Mouse (Mus musculus) MEL (cell line): Measurements from ENCODE around the gene Rxra.

Source experiments
- EP300 ChIP-seq, 2 experiments: IDR thresholded peaks; 2 replicates each; pipeline ENCODE4 v1.6.1; 2011; ENCODE audit warnings: improper control_type of control experiment in 2 of 2, low read length in 2 of 2, low read depth in 1 of 2, mild to moderate bottlenecking in 1 of 2
- HCFC1 ChIP-seq: IDR thresholded peaks from 2 replicates; pipeline ENCODE4 v1.6.1; 2012; ENCODE audit warnings: low read depth, mild to moderate bottlenecking, inconsistent platforms, low read length, improper control_type of control experiment, moderate library complexity
- MAFK ChIP-seq: IDR thresholded peaks from 2 replicates; pipeline ENCODE4 v1.6.1; 2011; ENCODE audit warnings: low read depth, mild to moderate bottlenecking, low read length, improper control_type of control experiment, borderline replicate concordance
- NELFE ChIP-seq: IDR thresholded peaks from 2 replicates; pipeline ENCODE4 v1.6.1; 2011; ENCODE audit warnings: low read depth, low read length, improper control_type of control experiment
- TBP ChIP-seq: IDR thresholded peaks from 2 replicates; pipeline ENCODE4 v1.8.0; 2011; ENCODE audit warnings: low read depth, low read length, improper control_type of control experiment
- USF1 ChIP-seq: IDR thresholded peaks from 2 replicates; pipeline ENCODE4 v1.6.1; 2014; ENCODE audit warnings: low read depth, mild to moderate bottlenecking, inconsistent platforms, low read length, improper control_type of control experiment, moderate library complexity
- ZC3H11A ChIP-seq: IDR thresholded peaks from 2 replicates; pipeline ENCODE4 v1.6.1; 2012; ENCODE audit warnings: low read depth, mild to moderate bottlenecking, inconsistent platforms, low read length, improper control_type of control experiment

GRCm38 (mm10) chr2:27692608-27693007, 16.4 kb downstream of the Rxra start:
- no peak for TF ChIP-seq MAFK
- TF ChIP-seq HCFC1: no peak
- no peak for TF ChIP-seq TBP
- TF ChIP-seq ZC3H11A: no peak
- peak; percentile 70 for TF ChIP-seq USF1
- TF ChIP-seq EP300 (IDR thresholded peaks at IDR 0.05; ENCODE audit: low read depth in 1 of 2, low read length in 2 of 2): peak; percentile 36 to 50; a peak in 2 of 4 replicates
- no peak for TF ChIP-seq NELFE
